Mouse (Mus musculus) natural killer cell, adult 2 months (primary cell): Measurements from ENCODE around the gene Trim67.
A peak's percentile ranks its signal among the peaks of the same experiment; 100 is the strongest.

Experiments used
- DNase-seq, 2 experiments: peaks; one replicate each; pipeline ENCODE4 v3.0.0; 2022; ENCODE audit warnings: low spot score in 2 of 2

The Trim67 gene

DNA sequence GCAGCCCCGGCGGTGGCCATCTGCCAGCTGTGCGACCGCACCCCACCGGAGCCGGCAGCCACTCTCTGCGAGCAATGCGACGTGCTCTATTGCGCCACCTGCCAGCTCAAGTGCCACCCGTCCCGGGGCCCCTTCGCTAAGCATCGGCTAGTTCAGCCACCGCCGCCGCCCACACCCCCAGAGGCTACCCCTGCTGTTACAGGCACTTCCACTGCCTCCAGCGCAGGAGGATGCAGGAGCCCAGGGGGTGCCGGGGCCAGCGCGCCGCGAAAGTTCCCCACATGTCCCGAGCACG, 1.5 kb downstream of the Trim67 start:
- peak in 1 of 2 experiments; percentile 11 for DNase-seq

DNA sequence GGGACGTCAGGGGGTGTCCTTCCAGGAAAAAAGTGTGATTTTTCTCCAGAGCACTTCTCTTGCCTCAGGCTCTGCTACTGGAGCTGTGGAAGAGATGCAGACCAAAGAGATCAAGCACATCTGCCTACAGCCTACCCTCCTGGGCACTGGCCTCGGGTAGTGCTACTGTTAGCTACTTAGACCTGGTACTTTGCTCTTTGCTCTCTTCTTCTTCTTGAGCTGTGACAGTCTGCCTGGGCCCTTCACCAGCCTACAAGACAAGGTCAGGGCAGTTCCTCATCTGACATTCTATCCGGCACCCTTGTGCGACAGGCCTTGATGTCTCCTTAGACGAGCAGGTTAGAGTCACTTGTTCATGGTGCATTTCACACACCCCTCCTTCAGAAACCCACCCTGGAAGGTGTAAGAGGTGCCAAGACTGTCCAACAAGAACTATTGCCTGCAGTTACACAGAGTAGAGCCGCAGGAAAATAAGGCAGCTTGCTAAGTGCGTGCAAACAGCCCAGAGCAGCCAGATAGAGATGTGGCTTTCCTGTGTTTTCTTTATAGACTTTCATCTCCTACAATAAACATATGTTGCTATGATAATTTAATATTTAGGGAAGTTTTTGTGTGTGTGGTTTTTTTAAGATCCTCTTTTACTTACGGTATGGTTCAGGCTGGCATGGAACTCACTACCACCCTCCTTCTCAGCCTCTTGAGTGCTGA, 3.0 kb downstream of the Trim67 start:
- DNase-seq, result no peak

DNA sequence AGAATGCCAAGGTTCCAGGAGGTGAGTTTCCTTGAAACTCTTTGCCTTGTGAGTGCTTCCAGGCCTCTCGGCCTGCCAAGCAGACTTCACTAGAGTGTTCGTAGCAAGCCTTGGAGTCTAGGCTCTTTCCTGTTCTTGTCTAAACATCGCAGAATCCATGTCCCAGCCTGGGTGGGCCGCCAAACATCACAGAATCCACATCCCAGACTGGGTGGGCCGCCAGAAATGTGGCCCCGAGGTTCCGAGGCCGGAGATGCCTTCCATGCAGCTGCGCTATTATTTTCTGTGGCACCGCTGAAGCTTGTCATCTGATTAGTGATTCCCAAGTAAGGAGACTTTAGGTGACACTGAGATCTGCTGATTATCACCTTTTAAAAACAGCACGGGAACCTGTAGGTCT, 7.7 kb downstream of the Trim67 start:
- DNase-seq, result no peak

DNA sequence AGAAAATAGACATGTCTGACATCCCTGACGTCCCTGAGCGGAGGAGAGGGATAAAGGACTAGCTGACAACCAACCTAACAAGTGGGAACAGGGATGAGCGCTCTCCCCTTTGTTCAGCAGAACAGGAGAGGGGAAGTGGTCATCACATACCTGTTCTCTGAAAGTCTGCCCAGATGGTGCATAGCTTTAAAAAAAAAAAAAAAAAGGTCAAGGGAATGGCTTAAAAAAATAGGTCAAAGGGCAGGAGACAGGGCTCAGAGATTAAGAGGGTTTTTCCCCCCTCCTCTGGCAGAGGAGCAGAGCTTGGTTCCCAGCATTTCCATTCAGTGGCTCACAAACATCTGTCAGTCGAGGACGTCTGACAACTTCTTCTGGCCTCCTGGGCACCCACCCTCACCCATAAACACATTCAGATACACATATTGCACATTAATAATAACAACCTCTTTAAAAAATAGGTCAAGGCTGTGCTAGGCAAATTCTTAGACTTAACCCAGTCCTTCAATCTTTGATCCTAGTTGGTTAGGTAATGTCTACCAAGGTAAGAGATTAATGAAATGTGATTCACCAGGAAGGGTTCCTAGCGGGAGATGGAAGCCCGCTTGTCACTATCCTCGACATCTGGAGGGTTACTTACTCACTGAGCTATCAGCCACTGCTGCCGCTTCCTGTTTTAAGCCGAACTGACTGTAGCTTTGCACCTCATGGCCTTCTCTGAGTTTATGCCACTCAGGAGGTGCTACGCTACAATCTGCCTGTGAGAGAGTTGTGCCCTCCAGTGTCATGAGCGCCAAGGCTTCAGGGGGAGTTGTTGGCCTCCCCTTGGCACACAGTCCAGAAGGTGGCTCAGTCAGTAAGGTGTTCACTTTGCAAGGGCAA, 11.2 kb downstream of the Trim67 start:
- no peak for DNase-seq

DNA sequence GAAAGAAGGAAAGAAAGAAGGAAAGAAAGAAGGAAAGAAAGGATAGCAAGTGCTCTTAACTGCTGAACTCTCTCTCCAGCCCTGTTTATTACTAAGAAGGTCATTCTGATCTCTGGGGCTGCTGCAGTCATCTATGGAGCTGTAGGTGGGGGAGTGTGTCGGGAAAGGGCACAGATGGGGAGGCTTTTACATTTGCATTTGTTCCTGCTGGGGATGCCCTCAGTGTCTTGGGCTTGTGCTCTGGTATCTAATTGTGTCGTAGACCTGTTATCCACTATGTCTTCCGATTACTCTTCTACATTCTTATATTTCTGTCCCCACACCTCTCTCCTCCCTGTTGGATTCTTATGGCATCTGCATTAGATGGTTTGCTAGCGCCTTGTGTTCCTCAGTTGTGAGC, 13.1 kb downstream of the Trim67 start:
- DNase-seq, result no peak

DNA sequence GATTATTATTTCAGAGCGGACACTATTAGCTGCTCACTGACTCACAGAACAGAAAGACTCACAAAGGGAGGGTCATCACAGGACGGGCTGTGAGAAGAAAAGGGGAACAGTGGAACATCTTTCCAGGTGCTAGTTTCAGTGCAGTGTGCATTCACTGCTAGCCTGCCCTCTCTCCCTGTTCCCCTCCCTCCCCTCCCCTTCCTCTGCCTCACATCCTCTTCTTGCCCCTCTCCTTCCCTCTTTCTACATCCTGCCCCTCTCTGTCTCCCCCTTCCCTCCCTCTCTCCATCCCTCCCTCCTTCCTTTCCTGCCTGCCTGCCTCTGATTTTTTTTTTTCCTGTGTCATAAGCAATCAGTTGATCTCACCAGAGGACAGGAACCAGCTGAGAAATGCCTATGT, 16.5 kb downstream of the Trim67 start:
- no peak for DNase-seq

DNA sequence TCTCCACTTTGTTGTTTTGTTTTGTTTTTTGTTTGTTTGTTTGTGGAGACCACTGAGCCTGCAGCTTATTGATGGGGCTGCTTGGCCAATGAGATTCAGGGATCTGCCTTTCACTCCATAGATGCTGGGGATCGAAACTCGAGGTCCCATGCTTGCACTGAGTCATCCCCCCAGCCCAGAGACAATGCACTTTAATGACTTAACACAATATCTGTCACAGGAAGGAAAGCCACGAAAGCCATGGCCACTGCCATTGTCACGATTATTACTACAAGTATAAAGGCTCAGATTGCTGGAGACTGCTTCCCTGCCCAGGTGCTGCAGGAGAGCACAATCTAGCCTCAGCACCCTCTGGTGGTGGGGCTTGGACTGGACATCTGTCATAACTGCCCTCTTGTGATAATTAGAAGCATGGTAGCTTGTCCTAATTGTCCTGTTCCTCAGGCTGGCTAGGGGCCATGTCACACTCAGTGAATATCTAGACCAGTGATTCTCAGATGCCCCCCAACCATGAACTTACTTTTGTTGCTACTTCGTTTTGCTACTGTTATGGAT, 17.2 kb downstream of the Trim67 start:
- no peak for DNase-seq

DNA sequence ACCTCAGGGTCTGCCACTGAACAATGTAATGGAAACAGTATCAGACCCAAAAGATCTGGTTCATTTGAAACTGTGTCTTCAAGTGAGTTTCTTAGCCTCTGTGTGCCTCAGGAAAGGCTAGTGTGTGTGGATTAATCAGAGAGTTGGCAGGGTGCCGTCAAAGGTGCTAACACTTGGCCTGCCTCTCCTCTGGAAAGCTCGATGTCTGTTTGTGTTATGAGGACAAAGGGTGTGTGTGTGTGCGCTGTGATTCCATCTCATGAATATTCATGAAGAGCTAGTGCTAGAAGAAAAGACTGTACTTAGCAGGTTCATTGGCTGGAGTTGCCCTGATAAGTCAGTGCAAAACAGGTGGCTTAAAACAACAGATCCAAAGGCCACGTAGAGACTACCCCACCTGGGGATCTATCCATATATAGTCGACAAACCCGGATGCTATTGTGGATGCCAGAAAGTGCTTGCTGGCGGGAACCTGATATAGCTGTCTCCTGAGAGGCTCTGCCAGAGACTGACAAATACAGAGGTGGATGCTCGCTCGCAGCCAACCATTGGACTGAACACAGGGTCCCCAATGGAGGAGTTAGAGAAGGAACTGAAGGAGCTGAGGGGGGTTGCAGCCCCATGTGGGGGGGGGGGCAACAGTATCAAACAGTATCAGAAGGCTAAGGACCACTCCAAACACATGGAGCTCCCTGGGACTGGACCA, 17.9 kb downstream of the Trim67 start:
- DNase-seq, result no peak

DNA sequence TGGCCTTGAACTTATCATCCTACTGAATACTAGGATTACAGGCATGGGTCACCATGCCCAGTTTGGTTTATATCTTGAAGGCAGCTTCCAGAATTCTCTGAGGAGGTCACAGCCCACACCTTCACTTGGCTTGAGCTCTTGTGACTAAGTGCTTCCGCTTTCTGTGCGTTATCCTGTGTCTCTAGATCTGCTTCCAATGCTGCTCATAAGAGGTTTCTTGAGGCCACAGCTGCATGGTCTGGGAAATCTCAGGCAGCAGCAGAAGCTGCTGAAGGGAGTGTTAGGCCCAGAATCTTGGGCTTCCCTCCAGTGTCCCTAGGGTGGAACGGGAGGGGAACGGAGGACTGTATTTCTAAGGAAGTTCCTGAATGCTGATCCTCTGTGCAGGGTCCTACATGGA, 20.4 kb downstream of the Trim67 start:
- no peak for DNase-seq

DNA sequence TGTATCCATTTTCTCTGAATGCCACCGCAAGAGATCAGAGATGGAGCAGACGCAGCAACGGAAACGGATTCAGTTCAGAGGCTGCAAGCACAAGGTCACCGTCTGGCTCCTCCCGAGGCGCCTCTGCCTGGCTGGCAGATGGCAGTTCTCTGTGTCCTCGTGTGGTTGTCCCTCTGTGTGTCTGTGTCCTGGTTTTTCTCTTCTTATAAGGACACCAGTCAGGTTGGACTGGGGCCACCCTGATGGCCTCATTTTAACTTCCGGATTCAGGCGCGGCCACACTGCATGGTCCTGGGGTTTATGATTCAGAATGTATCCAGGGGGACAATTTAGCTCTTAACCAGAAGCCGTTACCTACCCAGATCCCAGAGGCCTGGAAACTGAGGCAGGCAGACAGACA, 23.0 kb downstream of the Trim67 start:
- DNase-seq, result no peak

DNA sequence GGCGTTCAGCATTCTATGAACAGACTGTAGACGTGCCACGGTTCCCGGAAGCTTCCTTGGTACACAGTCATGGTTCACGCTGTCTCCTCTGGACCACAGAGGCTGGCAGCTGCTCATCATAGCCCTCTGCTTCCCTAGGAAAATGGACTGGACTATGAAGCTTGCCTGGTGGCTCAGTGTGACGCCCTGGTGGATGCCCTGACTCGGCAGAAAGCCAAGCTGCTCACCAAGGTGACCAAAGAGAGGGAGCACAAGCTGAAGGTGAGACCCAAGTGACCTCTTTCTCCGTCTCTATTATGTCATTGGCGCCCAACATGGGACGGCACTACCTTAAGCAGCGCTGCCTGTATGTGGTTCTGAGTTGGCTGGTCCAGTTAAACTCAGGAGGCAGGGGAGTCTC, 24.0 kb downstream of the Trim67 start:
- no peak for DNase-seq

DNA sequence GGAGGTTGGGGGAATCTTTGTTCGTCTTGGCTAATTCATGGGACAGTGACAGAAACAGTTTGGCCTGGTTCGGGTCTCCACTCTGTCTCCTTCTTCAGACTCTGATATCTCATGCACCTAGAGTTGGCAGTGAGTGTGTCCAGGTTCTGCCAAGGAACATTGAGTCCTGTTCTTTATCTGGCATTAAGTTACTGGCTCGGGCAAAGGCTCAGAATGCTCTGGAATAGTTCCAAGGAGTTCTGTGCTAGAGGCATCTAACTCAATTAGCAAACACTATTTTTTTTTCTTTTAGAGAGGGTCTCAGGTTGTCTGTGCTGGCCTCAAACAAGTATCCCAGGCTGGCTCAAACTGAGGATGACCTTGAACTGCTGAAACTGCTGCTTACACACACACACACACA, 24.5 kb downstream of the Trim67 start:
- DNase-seq, result no peak

DNA sequence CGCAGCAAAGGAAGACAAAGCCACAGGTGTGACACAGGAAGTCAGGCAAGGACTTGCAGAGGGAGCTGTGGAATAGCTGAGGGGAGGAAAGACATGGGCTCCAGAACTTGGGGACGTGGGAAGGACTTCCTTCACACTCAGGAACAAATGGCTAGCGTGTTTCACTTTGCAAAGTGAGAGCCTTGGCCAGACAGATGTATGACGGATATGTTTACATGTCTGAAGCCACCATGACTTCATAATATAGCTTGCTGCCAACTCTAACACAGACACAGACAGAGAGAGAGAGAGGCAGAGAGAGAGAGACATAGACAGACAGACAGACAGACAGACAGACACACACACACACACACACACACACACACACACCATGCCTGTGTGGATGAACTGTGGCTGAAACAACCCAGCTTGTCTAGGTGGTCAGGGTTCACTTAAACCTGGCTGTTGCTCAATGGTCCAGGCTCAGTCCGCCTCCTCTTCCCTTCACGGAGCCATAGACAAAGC, 26.8 kb downstream of the Trim67 start:
- no peak for DNase-seq

DNA sequence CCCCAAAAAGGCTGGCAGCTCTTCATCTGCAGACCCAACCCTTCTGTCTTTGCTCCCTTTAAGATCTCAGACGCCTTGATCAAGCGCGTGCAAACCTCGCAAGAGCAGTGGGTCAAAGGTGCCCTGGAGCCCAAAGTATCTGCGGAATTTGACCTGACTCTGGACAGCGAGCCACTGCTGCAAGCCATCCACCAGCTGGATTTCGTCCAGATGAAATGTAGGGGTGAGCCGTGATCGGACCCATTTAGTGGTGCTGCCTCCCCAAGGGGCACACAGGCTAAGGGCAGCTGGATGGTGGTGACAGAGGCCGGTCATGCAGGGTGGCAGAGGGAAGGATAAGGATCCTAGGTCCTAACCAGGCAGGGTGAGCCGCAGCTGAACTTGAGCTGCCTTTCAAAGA, 27.2 kb downstream of the Trim67 start:
- no peak for DNase-seq

DNA sequence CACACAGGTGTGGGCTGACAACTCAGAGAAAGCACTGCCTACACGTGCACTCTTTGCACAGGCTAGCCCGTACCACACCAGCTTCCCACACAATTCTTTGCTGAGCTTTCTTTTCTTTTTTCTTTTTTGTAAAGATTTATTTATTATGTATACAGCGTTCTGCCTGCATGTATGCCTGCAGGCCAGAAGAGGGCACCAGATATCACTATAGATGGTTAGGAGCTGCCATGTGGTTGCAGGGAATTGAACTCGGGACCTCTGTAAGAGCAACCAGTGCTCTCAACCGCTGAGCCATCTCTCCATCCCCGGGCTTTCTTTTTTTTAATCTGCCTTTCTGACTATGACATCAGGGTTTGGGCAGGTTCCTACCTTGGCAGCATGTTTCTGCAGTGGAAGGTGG, 30.6 kb downstream of the Trim67 start:
- no peak for DNase-seq

DNA sequence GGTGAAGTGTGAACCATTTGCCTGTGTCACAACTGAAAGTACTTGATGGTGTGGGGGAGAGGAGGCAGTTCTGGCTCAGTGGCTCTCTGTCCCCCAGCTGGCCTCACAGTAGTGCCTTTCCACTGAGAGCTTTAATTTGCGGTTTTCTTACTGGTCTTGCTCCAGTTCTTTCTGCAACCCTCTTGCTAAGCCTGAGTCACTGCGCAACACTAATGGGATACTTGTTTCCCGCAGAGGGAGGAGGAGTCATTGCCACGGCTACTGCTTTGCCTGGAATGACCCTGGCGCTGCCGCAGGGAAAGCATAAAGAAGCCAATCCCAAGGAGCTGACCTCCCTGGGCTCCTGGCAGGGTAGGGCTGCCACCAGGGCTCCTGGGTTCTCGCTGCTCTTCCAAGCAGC, 33.8 kb downstream of the Trim67 start:
- no peak for DNase-seq

DNA sequence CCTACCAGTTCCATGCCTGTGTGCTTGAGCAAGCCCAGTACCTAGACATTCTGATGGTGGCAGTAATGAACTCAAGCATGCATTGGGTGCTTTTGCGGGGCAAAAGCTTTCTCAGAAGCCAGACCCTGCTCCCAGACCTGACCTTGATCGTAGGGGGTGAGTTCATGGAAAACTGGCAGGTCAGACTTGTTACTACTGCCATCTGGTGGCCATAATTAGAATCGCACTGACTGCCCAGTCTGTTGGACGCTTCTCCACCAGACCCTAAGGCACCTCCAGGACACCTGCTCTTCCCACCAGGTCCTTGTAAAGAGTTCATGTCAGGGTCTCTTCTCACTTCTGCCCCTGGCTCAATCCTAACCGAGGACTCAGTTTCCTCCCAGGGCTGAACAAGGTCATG, 34.5 kb downstream of the Trim67 start:
- peak; percentile 30 to 34 for DNase-seq

DNA sequence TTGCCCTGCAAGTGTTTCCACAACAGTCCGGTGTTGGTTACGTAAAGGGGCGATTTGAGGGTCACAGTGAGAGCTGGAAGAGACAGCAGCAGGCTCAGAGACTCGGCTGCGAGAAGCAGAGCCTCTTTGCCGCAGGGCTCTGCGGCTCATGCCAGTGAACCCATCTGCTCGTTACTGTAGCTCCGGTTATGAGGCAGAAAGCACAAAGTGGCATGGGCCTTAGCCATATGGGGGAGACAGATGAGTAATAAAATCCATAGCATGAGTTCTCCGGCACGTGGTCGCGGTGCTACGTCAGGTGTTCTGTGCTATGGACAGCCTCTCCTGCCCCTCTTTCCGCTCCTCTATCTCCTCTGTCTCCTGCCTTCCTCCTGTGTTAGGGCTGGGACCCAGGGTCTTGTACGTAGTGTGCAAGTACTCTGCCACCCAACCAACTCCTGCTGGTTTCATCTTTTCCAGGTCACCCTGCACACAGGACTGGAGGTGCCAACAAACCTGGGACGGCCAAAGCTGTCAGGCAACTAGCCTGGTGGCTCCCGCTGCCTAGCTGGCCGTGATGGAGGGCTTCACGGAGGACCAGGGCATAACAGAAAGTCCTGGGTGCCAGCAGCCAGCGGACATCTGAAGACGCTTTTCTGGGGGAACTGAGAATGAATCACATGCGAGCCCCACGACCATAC, 35.8 kb downstream of the Trim67 start:
- DNase-seq, result no peak

DNA sequence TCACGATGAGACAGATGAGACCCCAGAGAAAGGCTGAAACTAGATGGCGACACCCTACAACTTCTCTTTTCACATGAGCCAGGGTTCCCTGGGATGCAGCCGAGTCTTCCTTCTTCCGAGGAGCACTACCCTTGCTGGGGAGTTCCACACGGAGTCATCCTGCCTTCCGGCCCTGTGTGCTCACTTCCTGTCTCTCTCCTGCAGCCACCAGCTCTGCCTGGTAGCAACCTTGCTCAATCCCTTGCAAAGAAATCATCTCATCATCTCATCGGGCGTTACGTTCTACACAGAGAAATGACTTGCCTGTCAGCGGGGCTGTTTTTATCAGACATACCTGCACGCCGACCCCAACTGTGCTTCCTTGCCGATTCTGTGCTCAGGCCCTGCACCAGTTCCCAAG, 37.2 kb downstream of the Trim67 start:
- no peak for DNase-seq

DNA sequence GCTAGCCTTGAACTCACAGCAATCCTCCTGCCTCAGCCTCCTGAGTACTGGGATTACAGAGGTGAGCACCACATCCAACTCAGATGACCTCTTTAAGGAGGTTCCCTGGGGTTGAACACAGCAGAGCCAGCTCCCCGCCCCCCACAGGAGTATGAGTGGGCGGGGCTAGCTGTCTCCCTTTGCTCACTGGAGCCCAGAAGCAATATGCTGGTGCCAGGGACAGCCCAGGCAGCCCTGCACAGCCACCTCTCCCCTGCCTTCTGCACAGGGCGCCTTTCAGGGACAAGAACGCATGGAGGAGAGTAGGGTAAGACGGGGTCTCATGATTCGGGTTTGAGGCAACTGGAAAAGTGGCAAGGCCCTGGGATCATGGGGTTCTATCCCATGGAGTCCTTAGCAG, 38.6 kb downstream of the Trim67 start:
- no peak for DNase-seq

DNA sequence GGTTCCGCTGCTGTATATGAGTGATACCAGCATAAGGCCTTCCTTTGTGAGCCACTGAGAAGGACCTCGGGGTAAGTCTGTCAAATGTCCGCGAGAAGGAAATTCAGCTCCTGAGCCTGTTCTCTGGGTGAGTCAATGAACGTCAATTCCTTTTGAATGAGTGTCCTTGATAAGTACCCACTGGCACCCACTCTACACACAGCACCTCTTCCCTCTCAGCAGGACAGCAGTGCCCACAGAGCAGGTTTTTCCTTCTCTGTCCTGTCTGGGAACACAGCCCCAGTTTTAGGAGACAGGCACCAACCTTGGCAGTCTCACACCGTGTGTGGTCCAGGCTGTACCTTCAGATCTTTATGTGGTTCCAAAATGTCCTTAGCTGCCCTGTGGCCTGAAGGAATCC, 39.0 kb downstream of the Trim67 start:
- DNase-seq, result no peak
